Mouse (Mus musculus) neural tube, embryonic 15.5 days (tissue): Measurements from ENCODE around the gene Dph6. TPM values are rescaled to one million over a fixed set of nuclear protein-coding genes. Genes with fewer than 3 reads are reported as not detected.

Experiments used
- ATAC-seq: fragments of 200-750 bp; cut with Nextera tagmentation; 2 replicates; pipeline ENCODE4 v1.8.0; 2017; ENCODE audit warnings: mild to moderate bottlenecking, moderate TSS enrichment, moderate library complexity; ENCODE audit not compliant: low FRiP score
- H3K27ac ChIP-seq: fragments of 300-500 bp; sonication (generic); replicated peaks from 2 replicates; pipeline ENCODE4 v1.5.1; 2015; ENCODE audit warnings: mild to moderate bottlenecking, inconsistent platforms
- H3K27me3 ChIP-seq: fragments of 300-500 bp; sonication (generic); replicated peaks from 2 replicates; pipeline ENCODE4 v1.6.1; 2015; ENCODE audit warnings: inconsistent platforms
- H3K36me3 ChIP-seq: fragments of 300-500 bp; sonication (generic); 2 replicates; pipeline ENCODE4 v1.6.1; 2015; ENCODE audit warnings: inconsistent platforms
- H3K4me1 ChIP-seq: fragments of 300-500 bp; sonication (generic); 2 replicates; pipeline ENCODE4 v1.6.1; 2015; ENCODE audit warnings: inconsistent platforms
- H3K4me2 ChIP-seq: fragments of 300-500 bp; sonication (generic); 2 replicates; pipeline ENCODE4 v1.6.1; 2015; ENCODE audit warnings: inconsistent platforms, mild to moderate bottlenecking, moderate library complexity
- H3K4me3 ChIP-seq: fragments of 300-500 bp; sonication (generic); replicated peaks from 2 replicates; pipeline ENCODE4 v1.5.1; 2015; ENCODE audit warnings: mild to moderate bottlenecking, inconsistent platforms
- H3K9ac ChIP-seq: fragments of 300-500 bp; sonication (generic); replicated peaks from 2 replicates; pipeline ENCODE4 v1.6.1; 2015; ENCODE audit warnings: mild to moderate bottlenecking, inconsistent platforms
- H3K9me3 ChIP-seq: fragments of 300-500 bp; sonication (generic); replicated peaks from 2 replicates; pipeline ENCODE4 v1.6.1; 2016; ENCODE audit warnings: inconsistent platforms
- WGBS: fragments of 180-500 bp; shearing (Covaris S2); methylation state at CpG from one replicate; pipeline ENCODE4 v1.1.7; 2015; ENCODE audit warnings: mixed read lengths; 5-methylcytosine and 5-hydroxymethylcytosine counted together
- polyA plus RNA-seq: library from polyadenylated mRNA; unstranded; fragments of >200 nt; fragmentation: Nextera tagmentation; extraction: Ambion mirVana; gene quantifications from 2 replicates; pipeline ENCODE4 v1.2.1, GENCODE M21; 2015

The Dph6 gene
- polyA plus RNA-seq, 1 experiment from 2014 or later: 15.7 TPM

DNA sequence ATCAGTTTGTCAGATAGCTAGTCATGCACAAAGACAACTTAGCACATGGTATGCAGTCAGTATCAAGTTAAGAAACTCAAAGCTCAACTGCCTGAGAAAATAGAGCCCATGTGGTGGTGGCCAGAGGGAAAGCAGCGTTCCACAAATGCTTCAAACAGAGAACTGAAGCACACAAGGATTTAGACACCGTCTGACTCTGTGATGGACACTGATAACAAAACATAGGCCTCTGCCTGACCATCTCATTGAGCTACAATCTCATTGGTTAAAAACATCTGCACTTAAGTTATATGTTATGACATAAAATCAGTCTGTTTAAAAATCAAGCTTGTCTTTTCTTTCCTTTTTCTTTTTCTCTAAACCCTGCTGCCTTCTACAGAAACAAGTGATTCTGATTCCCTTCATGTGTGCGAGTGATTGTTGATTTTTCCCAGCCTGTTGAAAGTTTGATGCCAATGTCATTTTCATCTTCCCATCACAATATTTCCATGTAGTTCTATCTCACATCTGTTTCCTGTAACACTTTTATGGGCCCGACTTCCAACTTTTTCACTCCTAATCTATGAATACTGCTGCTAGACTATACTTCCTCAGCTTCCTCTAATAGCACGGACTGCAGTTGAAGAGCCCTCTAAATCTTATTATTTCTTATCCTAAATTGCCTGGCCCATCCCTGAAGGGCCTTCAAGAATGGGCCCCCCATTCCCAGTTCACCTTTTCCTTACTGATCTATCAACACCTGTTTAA is 123.6 kb downstream of the Dph6 start:
- WGBS: 84% methylated on average over 5 of the region's 5 CpGs
- H3K36me3 ChIP-seq: no peaks in the 10 kb centered on the region
- no peak for ATAC-seq
- H3K4me1 ChIP-seq: no peaks in the 10 kb centered on the region
- no peaks in the 10 kb centered on the region for H3K9me3 ChIP-seq
- no peak overlapping the region for H3K4me2 ChIP-seq
- no peak overlapping the region for H3K27ac ChIP-seq
- no peaks in the 10 kb centered on the region for H3K27me3 ChIP-seq
- H3K9ac ChIP-seq: no peak overlapping the region
- no peak overlapping the region for H3K4me3 ChIP-seq

DNA sequence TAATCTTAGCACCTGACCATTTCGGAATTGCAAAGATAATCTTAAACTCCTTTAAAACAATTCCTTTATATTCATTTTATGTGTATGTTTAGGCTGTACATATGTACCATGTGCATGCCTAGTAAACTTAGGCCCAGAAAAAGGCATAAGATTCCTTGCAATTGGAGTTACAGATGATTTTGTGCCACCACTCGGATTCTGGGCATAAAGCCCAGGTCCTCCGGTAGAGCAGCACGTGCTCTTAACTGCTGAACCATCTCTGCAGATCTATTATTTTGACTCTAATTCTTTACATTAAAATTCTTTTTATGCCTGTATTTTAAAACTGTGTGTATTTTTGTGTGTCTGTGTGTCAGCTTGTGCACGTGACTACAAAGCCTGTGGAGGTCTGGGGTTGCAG is 134.3 kb downstream of the Dph6 start:
- no peak for ATAC-seq
- H3K9me3 ChIP-seq: no peaks in the 10 kb centered on the region
- no peaks in the 10 kb centered on the region for H3K36me3 ChIP-seq
- no peak overlapping the region for H3K4me2 ChIP-seq
- H3K4me1 ChIP-seq: no peaks in the 10 kb centered on the region
- 85% methylated on average over 5 of the region's 5 CpGs for WGBS
- no peak overlapping the region for H3K9ac ChIP-seq
- no peaks in the 10 kb centered on the region for H3K27me3 ChIP-seq
- no peak overlapping the region for H3K27ac ChIP-seq
- no peak overlapping the region for H3K4me3 ChIP-seq

DNA sequence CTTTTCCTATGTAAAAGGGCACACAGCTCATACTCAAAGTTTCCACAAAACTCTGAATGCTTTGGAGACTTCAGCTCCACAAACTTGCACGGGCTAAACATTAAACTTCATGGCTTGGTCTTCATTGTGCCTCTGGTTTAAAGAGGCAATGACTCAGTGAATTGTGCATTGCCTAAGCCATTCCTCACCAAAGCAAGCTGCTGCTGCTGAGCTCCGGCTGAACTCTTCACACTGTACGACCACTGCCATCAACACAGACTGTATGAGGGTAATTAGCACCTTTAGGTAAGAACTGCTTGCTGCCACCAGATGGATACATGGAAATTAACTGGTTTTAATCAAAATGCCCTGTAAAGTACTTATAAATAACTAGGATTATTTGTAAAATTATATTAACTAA is 134.9 kb downstream of the Dph6 start:
- Histone ChIP-seq H3K9ac (no peak overlapping the region), H3K27ac (no peak overlapping the region), H3K4me3 (no peak overlapping the region), H3K27me3 (no peaks in the 10 kb centered on the region), H3K4me2 (no peak overlapping the region), H3K4me1 (no peaks in the 10 kb centered on the region), H3K36me3 (no peaks in the 10 kb centered on the region), H3K9me3 (no peaks in the 10 kb centered on the region)
- ATAC-seq: no peak
- WGBS: 64% methylated on average over 3 of the region's 3 CpGs

DNA sequence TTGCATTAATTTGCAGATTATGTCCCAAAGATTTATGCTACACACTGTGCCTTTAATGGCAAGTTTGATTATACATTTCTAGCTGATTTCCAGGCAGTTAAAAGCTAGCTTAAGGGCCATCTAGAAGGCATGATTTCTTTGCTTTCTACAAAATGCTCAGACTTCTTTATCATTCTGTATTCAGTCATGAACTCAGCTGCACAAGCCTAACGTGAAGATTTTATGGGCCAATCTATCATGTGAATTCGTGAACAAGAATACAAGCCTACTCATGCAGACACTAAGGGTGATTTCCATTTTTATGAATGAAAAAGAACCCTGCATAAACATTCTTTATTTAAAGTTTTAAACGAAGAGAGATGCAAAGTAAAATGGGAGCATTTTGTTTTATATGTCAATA is 162.4 kb downstream of the Dph6 start:
- ATAC-seq: no peak
- H3K27me3 ChIP-seq: no peaks in the 10 kb centered on the region
- no peaks in the 10 kb centered on the region for H3K9me3 ChIP-seq
- WGBS: 9% methylated on average over 3 of the region's 3 CpGs
- no peak overlapping the region for H3K4me3 ChIP-seq
- H3K4me2 ChIP-seq: no peak overlapping the region
- no peaks in the 10 kb centered on the region for H3K36me3 ChIP-seq
- H3K9ac ChIP-seq: no peak overlapping the region
- H3K4me1 ChIP-seq: 0 out of 2 replicates have a peak, but pooled peaks cover 3% of the 10 kb centered on the region
- H3K27ac ChIP-seq: no peak overlapping the region

DNA sequence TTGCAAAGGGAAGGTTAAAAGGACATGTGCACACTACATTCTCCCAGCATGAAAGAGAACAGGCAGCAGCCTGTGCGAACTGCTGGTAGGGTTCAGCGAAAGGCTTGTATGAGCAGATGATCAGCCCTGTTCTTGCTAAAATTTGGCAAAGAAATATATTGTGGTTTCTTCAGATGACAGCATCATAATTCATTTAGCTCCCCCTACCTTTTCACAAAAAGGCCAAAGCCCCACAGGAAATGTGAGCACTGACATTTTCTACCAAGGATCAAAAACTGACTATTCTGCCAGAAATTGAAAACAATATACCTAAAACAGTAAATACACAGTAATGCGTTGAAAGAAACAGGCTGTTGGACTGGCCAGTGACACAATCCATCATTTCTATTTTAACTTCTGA is 162.9 kb downstream of the Dph6 start:
- Histone ChIP-seq H3K27me3 (no peaks in the 10 kb centered on the region), H3K4me2 (no peak overlapping the region), H3K27ac (no peak overlapping the region), H3K36me3 (no peaks in the 10 kb centered on the region), H3K9me3 (no peaks in the 10 kb centered on the region), H3K4me1 (0 out of 2 replicates have a peak, but pooled peaks cover 3% of the 10 kb centered on the region), H3K9ac (no peak overlapping the region), H3K4me3 (no peak overlapping the region)
- WGBS: 49% methylated on average over 3 of the region's 3 CpGs
- ATAC-seq: no peak

DNA sequence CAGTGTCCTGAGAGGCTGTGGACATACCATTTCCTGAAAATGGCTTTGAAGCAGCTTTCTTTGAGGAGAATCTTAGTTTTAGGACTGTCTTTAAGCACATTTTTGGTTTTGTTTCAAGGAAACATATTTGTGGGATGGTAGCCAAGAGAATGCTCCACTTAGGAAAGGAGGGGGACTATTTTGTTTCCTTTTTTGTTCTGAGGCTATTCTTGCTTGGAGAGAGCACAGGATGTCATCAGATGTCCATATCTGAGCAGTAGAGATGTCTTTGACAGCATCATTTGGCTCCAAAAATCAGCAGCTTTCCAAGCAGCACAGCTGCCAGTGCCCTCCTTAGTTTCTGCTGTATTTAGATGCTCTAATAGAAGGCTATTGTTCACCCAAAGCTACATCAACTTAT is 167.8 kb downstream of the Dph6 start:
- no peaks in the 10 kb centered on the region for H3K36me3 ChIP-seq
- H3K4me1 ChIP-seq: 0 out of 2 replicates have a peak, but pooled peaks cover 2% of the 10 kb centered on the region
- ATAC-seq: no peak
- H3K9me3 ChIP-seq: no peaks in the 10 kb centered on the region
- no peaks in the 10 kb centered on the region for H3K27me3 ChIP-seq
- no peak overlapping the region for H3K4me2 ChIP-seq
- no peak overlapping the region for H3K4me3 ChIP-seq
- H3K9ac ChIP-seq: no peak overlapping the region
- no peak overlapping the region for H3K27ac ChIP-seq
